Mouse (Mus musculus): ENCODE measurements around the gene Haus2. TPM values are rescaled to one million over a fixed set of nuclear protein-coding genes. Genes with fewer than 3 reads are reported as not detected.
A peak's percentile ranks its signal among the peaks of the same experiment; 100 is the strongest.
"Not testable (repeated sequence)": the region's sequence is repeated elsewhere in the genome, so short reads cannot be mapped to it uniquely, and the experiment has no call there.

Haus2 gene
- 2.5 and 16.9 TPM in 2 replicates for total RNA-seq (2015; ENCODE audit: low replicate concordance)
- 8.4 and 11.9 TPM in 2 replicates for total RNA-seq (2017; ENCODE audit: low replicate concordance)

GRCm38 (mm10) chr2:120608830-120609723, at the start of gene Haus2, which contains the start of gene Lrrc57:
Gene Haus2, plus strand, starts transcription at chr2:120609383.
Gene Lrrc57, minus strand, starts transcription at chr2:120609520.
- ATAC-seq (replicated peaks; ENCODE audit: low FRiP score, poor library complexity, severe bottlenecking), result peak; percentile 92

GRCm38 (mm10) chr2:120561524-120561923, 47.7 kb upstream of the Haus2 start:
- no peak for ATAC-seq (replicated peaks; ENCODE audit: low FRiP score, poor library complexity, severe bottlenecking)

GRCm38 (mm10) chr2:120562859-120563234, 46.3 kb upstream of the Haus2 start:
- no peak for ATAC-seq (replicated peaks; ENCODE audit: low FRiP score, poor library complexity, severe bottlenecking)

- ATAC-seq (replicated peaks; ENCODE audit: low FRiP score, poor library complexity, severe bottlenecking), result peak; percentile 77
Measured at GRCm38 (mm10) chr2:120563235-120563990, 45.8 kb upstream of the Haus2 start, which contains the start of gene Zfp106. Gene Zfp106, minus strand, starts transcription at chr2:120563843.

- ATAC-seq (replicated peaks; ENCODE audit: low FRiP score, poor library complexity, severe bottlenecking), result not testable (repeated sequence)
Measured at GRCm38 (mm10) chr2:120564548-120565188, 44.5 kb upstream of the Haus2 start.

GRCm38 (mm10) chr2:120565363-120565762, 43.8 kb upstream of the Haus2 start:
- no peak for ATAC-seq (replicated peaks; ENCODE audit: low FRiP score, poor library complexity, severe bottlenecking)

GRCm38 (mm10) chr2:120566886-120567797, 42.0 kb upstream of the Haus2 start, which contains the start of gene Snap23:
Gene Snap23, plus strand, starts transcription at chr2:120567671.
- ATAC-seq (replicated peaks; ENCODE audit: low FRiP score, poor library complexity, severe bottlenecking), result peak; percentile 88

- peak; percentile 70 for ATAC-seq (replicated peaks; ENCODE audit: low FRiP score, poor library complexity, severe bottlenecking)
Measured at GRCm38 (mm10) chr2:120567798-120568320, 41.3 kb upstream of the Haus2 start.

GRCm38 (mm10) chr2:120571081-120571480, 38.1 kb upstream of the Haus2 start:
- ATAC-seq (replicated peaks; ENCODE audit: low FRiP score, poor library complexity, severe bottlenecking), result no peak

- not testable (repeated sequence) for ATAC-seq (replicated peaks; ENCODE audit: low FRiP score, poor library complexity, severe bottlenecking)
Measured at GRCm38 (mm10) chr2:120572161-120572560, 37.0 kb upstream of the Haus2 start.

GRCm38 (mm10) chr2:120575121-120575520, 34.1 kb upstream of the Haus2 start:
- no peak for ATAC-seq (replicated peaks; ENCODE audit: low FRiP score, poor library complexity, severe bottlenecking)

GRCm38 (mm10) chr2:120575978-120576377, 33.2 kb upstream of the Haus2 start:
- ATAC-seq (replicated peaks; ENCODE audit: low FRiP score, poor library complexity, severe bottlenecking), result peak; percentile 41; the same call in 1 of the 2 replicates

GRCm38 (mm10) chr2:120577799-120578198, 31.4 kb upstream of the Haus2 start:
- no peak for ATAC-seq (replicated peaks; ENCODE audit: low FRiP score, poor library complexity, severe bottlenecking)

GRCm38 (mm10) chr2:120578286-120578685, 30.9 kb upstream of the Haus2 start:
- no peak for ATAC-seq (replicated peaks; ENCODE audit: low FRiP score, poor library complexity, severe bottlenecking)

- no peak for ATAC-seq (replicated peaks; ENCODE audit: low FRiP score, poor library complexity, severe bottlenecking)
Measured at GRCm38 (mm10) chr2:120589759-120590158, 19.4 kb upstream of the Haus2 start.

GRCm38 (mm10) chr2:120592227-120592626, 17.0 kb upstream of the Haus2 start:
- ATAC-seq (replicated peaks; ENCODE audit: low FRiP score, poor library complexity, severe bottlenecking), result no peak

GRCm38 (mm10) chr2:120597734-120598133, 11.4 kb upstream of the Haus2 start:
- ATAC-seq (replicated peaks; ENCODE audit: low FRiP score, poor library complexity, severe bottlenecking), result no peak

GRCm38 (mm10) chr2:120599506-120599905, 9.7 kb upstream of the Haus2 start:
- no peak for ATAC-seq (replicated peaks; ENCODE audit: low FRiP score, poor library complexity, severe bottlenecking)

All from erythroid progenitor cell, adult 5-6 weeks (primary cell).